Mouse (Mus musculus) embryonic fibroblast, embryonic 13.5 days (primary cell): ENCODE data around the gene Adgra1. TPM values are rescaled to one million over a fixed set of nuclear protein-coding genes. Genes with fewer than 3 reads are reported as not detected.

Experiments
- H3K27ac ChIP-seq: 2 replicates; pipeline ENCODE4 v1.5.1; 2012; ENCODE audit warnings: low read length, control low read depth, inconsistent platforms; ENCODE audit not compliant: insufficient read depth
- H3K4me1 ChIP-seq: 2 replicates; pipeline ENCODE4 v1.6.1; 2011; ENCODE audit warnings: low read length; ENCODE audit not compliant: control insufficient read depth, insufficient read depth
- H3K4me3 ChIP-seq: 2 replicates; pipeline ENCODE4 v1.5.1; 2011; ENCODE audit warnings: mild to moderate bottlenecking, control low read depth, low read length; ENCODE audit not compliant: insufficient read depth
- CTCF ChIP-seq: IDR thresholded peaks from 2 replicates; pipeline ENCODE4 v1.5.1; 2011; ENCODE audit warnings: mild to moderate bottlenecking, control low read depth, low read length, moderate library complexity, borderline replicate concordance; ENCODE audit not compliant: insufficient read depth
- POLR2A ChIP-seq: IDR thresholded peaks from 2 replicates; pipeline ENCODE4 v1.6.1; 2011; ENCODE audit warnings: low read depth, mild to moderate bottlenecking, control low read depth, low read length, moderate library complexity
- polyA plus RNA-seq: library from polyadenylated mRNA; stranded (reverse); fragments of >200 nt; gene quantifications from 2 replicates; pipeline ENCODE4 v1.2.4, GENCODE M21; 2011; ENCODE audit warnings: low read depth; ENCODE audit not compliant: missing spikeins, insufficient read length

Gene Adgra1
- polyA plus RNA-seq: 1.0 and 1.3 TPM in 2 replicates

DNA sequence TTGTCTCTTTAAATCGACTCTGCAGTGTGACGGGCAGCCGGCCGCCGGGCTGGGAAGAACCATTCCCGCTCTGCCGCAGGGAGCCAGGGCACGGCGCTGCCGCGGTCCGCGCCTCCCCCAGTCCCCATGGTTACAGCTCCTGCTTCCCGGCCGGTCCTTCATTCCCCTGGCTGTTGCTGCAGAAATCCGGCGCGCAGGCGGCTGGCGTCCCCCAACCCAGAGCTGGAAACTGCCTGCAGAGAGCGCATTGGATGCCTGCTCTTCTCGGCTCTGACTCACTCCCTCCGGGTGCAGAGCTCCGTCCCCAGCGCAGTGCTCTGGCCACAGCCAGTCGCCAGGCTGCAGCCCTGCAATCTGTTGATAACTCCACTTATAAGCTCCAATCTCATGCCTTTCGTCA is at the start of gene Adgra1:
TSS of gene Adgra1 (plus strand) at position 139 of the 400 bp plus-strand sequence.
- no peak for TF ChIP-seq POLR2A
- TF ChIP-seq CTCF: no peak
- no peak within 1 kb of the TSS for H3K27ac ChIP-seq
- peak within 1 kb of the TSS; percentile 7; the same call in 1 of the 2 replicates for H3K4me3 ChIP-seq
- 0 out of 2 replicates have a peak, but pooled peaks cover 5% of the 10 kb centered on the region for H3K4me1 ChIP-seq

DNA sequence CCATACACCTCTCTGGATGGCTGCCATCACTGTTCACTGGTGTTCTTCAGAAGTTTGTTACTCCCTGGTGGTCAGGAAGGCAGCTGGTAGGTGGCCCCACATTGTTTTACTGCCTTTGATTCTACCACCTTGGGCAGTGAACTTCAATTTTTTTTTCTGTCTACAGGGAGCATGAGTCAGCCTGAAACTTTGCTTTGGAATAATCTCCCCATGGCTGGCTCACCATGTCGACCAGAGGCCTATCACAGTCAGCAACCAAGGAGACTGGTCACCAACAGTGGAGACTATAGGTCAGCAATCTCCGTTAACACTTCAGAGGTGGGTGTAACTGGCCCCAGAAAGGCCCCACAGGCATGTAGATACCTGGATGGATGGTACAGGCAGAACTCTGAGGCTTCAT is 46.6 kb upstream of the Adgra1 start:
- TF ChIP-seq POLR2A (no peak), CTCF (no peak)
- no peak overlapping the region for H3K27ac ChIP-seq
- H3K4me1 ChIP-seq: no peaks in the 10 kb centered on the region
- H3K4me3 ChIP-seq: no peak overlapping the region

DNA sequence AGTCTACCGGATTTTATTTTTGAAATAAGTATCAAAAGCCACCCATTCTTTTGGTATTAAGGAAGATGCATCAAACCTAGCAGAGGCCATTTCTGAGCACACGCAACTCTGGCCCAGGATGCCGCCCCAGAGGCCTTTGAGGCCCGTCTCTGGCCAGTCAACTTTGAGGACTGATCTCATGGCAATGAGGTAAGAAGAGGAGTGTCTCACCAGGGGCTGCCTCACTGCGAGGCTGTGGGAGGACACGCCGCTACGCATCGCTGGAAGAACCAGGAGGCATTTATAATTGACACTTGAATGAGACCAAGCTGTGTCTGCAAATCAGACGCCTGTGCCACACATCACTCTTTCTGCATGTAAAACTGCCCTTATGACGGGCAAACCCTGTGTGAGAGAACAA is 45.0 kb upstream of the Adgra1 start:
- Histone ChIP-seq H3K4me3 (no peak overlapping the region), H3K27ac (no peak overlapping the region), H3K4me1 (no peaks in the 10 kb centered on the region)
- TF ChIP-seq CTCF (no peak), POLR2A (no peak)

DNA sequence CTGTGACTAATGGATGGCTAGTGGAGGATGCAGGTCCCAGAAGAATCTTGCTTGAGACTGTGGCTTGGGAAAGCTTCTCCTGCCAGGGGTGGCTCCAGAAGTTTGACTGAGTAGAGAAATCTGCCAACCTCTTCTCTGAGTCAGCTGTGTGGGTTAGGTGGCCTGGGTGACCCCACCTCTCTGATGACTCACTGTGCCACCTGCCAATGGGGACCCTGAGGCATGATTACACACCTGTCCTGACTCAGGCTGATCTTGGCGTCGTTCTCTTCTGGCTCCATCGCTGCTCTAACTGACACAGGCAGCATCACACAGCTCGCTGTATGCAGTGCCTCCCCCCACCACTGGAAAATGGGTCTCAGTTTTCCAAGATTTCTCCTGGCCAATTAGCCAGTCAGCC is 44.3 kb upstream of the Adgra1 start:
- no peak overlapping the region for H3K27ac ChIP-seq
- H3K4me3 ChIP-seq: no peak overlapping the region
- TF ChIP-seq POLR2A: no peak
- TF ChIP-seq CTCF: no peak
- H3K4me1 ChIP-seq: no peaks in the 10 kb centered on the region

DNA sequence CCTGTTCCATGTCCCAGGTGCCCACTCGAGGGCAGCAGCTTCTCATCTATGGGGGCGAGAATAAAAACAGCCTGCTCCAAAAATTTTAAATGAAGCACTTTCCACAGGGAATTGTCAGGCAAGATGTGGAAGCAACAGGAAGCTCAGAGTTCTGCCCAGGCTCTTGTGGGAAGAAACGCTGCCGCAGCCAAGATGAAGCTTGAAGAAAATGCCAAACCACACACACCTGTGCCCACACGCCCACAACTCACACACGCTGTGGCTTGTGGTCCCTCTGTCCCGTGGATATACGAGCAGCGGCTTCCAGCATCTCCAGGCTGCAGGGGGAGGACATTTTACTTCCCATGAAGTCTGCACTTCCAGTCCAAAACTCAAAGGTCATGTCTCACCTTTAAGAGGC is 42.4 kb upstream of the Adgra1 start:
- no peaks in the 10 kb centered on the region for H3K4me1 ChIP-seq
- H3K27ac ChIP-seq: no peak overlapping the region
- TF ChIP-seq CTCF (no peak), POLR2A (no peak)
- H3K4me3 ChIP-seq: no peak overlapping the region

DNA sequence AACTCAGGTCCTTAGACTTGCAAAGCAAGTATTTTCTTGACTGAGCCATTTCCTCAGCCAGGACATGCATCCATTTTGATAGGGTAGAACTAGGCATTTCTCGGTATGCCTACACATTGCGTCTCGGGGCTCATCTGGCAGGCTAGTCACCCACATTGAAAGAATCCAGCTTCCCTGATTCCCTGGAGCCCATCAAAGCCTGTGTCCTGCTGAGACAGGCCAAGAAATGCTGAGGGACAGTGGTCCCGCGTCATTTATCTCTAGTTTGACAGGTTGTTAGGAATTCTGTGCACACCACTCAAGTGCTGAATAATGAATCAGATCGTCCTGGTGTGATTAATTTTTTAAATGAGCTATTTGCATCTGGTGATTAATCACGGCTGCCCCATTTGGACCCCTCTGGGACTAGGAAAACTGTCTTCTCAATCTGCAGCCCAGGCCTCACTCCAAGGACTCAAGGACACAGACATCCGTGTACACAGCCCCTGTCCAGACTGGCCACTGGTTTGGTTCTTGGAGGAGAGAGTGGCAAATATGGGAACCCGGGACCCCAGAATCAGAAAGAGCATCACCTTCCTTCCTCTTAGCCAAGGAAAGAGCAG is 38.9 kb upstream of the Adgra1 start:
- Histone ChIP-seq H3K27ac (no peak overlapping the region), H3K4me3 (no peak overlapping the region), H3K4me1 (no peaks in the 10 kb centered on the region)
- TF ChIP-seq CTCF (no peak), POLR2A (no peak)

DNA sequence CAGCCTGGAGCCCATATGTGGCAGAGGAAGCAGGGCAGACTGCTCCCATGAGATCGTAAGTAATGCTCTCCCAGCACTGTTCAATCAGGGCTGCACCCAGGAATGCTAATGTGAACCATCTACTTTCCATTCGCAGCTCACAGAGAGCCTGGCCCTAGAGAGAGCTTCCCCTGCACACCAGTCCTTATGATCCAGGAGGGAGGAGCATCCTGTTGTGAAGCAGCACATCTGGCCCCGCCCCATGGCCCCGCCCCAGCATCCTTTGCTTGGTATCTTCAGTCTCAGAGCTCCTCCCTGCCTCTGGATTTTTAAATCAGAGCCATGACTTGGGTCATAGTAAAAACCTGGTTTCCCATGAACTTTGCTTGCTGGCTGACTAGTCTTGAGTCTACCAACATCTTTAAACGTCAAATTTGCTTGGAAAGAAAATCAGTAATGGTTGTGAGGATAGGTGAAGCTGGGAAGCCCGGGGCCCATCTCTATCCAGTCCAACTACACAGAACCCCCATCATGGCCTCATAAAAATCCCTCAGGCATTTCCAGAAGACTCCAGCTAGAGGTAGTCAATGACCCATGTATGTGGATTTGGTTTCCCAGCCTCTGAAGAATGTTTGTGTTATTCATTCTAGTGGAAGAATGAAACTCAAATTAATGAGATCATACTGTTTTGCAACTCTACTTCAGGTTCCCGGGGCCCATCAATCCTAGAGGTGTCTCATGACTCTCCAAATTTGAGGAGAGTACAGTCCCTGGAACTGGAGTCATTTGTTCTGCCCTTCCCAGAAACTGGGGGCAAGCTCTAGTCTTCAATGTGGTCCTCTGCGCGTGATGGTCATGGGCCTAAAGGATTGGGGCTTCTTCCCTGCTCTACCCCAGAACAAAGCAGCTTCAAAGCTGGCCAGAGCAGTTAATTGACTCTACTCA is 36.5 kb upstream of the Adgra1 start:
- TF ChIP-seq POLR2A (no peak), CTCF (no peak)
- Histone ChIP-seq H3K4me1 (no peaks in the 10 kb centered on the region), H3K4me3 (no peak overlapping the region), H3K27ac (no peak overlapping the region)

DNA sequence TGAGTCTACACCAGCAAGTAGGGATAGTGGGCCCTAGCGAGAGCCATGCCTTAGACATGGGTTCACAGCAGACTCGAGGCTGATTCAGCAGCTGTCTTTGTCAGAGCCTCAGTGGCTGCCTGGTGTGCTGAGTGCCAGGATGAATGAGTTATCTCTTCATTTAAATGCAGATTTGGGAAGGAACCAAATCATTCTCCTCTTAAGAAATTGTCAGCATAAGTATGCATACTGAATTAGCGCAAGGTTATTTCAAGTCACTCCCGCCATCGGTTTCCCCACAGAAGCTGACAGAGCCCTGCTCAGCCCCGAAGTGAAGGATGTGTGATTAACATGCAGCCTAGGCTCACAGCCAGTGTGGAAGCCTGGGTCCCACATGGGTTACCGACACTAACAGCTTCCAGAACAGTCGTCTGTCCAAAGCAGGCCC is 27.8 kb upstream of the Adgra1 start:
- H3K4me3 ChIP-seq: no peak overlapping the region
- no peak overlapping the region for H3K27ac ChIP-seq
- TF ChIP-seq POLR2A (no peak), CTCF (no peak)
- no peaks in the 10 kb centered on the region for H3K4me1 ChIP-seq

DNA sequence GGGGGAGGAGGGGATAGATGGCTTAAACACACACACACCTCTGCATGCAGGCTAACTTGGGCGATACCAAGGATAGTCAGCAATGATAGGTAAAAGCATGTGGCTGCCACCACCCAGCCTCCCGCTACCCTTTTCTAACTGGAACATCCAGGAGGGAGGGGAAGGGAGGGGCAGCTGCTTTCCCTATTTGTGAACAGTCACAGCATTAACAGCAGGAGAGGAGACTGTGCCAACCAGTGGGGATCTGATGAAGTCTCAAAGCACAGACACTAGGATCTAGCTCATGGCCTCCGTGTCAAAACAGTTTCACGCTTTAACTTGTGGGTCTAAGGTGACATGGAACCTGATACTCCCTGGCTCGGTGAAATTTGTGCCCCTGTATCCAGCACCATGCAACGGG is 23.9 kb upstream of the Adgra1 start:
- H3K4me3 ChIP-seq: no peak overlapping the region
- H3K4me1 ChIP-seq: no peaks in the 10 kb centered on the region
- H3K27ac ChIP-seq: no peak overlapping the region
- no peak for TF ChIP-seq CTCF
- no peak for TF ChIP-seq POLR2A

DNA sequence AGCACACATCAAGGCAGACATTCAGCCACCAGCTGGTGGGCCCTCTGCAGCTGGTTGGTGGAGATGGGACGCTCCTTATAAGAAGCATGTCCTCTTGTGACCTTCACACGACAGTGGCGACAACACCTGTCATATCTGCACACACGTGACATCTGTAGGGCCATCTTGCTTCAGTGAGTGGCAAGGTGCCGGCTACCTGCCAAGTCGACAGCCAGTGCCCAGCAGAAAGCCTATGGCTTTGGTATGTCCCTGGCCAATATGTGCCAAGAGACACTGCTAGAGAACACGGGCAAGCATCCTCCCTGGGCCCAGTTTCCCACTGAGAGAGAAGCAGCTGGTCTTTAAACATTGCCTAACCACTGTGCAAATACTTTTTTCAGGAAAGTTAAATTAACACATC is 22.3 kb upstream of the Adgra1 start:
- TF ChIP-seq POLR2A (no peak), CTCF (no peak)
- Histone ChIP-seq H3K27ac (no peak overlapping the region), H3K4me1 (no peaks in the 10 kb centered on the region), H3K4me3 (no peak overlapping the region)
